Mouse (Mus musculus) layer of hippocampus, postnatal 14 days (tissue): Measurements from ENCODE around the gene Foxd1. TPM values are rescaled to one million over a fixed set of nuclear protein-coding genes. Genes with fewer than 3 reads are reported as not detected.

Source experiments
- DNase-seq, 2 experiments: peaks; one replicate each; pipeline ENCODE4 v3.0.0; 2021 to 2022; ENCODE audit warnings: low spot score in 2 of 2, mixed read lengths in 1 of 2
- long read RNA-seq, 2 experiments: library from polyadenylated mRNA; stranded (forward); transcript quantifications; one replicate each; pipeline ENCODE4 v2.0.0; 2021
- total RNA-seq, 2 experiments: library from RNA; stranded (reverse); gene quantifications; 2 replicates each; pipeline ENCODE4 v1.2.3; 2021

Foxd1 gene
- 1 to 10 TPM; 1.1 to 1.4 TPM for total RNA-seq
- long read RNA-seq, experiment 1, full-length matches to known transcripts: 3 of 3 reads
- long read RNA-seq, experiment 1, partial matches to known transcripts: 0 of 3 reads
- long read RNA-seq, experiment 1, other reads (novel, unspliced or antisense): 0 of 3 reads
- long read RNA-seq, experiment 2, full-length matches to known transcripts: 2 of 3 reads
- long read RNA-seq, experiment 2, partial matches to known transcripts: 0 of 3 reads
- long read RNA-seq, experiment 2, other reads (novel, unspliced or antisense): 1 of 3 reads

DNA sequence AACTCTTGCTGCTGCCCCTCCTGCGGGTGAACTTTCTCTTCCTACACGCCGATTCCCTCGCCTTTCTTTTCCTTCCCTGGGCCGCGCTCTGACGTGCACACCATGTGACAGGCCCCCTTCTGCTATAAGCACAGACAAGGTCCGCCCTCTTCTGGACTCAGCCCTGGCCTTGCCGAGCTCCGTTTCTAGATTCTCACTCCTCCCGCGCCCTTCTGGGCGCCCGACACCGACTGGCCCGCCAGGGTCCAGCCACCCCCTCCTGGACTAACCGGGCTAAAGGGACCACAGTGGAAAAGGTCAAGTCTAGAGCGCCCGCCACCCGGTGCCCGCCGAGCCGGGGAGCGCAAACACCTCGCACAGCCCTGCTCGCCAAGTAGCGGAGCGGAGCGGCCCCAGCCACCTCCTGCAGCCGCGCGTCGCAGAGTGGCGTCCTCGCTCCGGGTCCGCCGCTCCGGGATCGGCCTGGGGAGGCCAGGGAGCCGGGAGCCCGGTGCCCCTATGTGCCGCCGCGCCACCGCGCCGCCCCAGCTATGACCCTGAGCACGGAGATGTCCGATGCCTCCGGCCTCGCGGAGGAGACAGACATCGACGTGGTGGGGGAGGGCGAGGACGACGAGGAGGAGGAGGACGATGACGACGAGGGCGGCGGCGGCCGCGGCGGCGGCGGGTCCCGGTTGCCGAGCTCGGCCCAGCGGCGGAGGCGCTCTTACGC, at the start of gene Foxd1:
Foxd1 (plus strand) TSS at position 153 of the 712 bp plus-strand sequence.
- DNase-seq: no peak

GRCm38 (mm10) chr13:98305257-98305656, 48.8 kb upstream of the Foxd1 start:
- no peak for DNase-seq

GRCm38 (mm10) chr13:98306393-98306792, 47.6 kb upstream of the Foxd1 start:
- no peak for DNase-seq

GRCm38 (mm10) chr13:98306852-98307475, 47.1 kb upstream of the Foxd1 start:
- DNase-seq: no peak

DNA sequence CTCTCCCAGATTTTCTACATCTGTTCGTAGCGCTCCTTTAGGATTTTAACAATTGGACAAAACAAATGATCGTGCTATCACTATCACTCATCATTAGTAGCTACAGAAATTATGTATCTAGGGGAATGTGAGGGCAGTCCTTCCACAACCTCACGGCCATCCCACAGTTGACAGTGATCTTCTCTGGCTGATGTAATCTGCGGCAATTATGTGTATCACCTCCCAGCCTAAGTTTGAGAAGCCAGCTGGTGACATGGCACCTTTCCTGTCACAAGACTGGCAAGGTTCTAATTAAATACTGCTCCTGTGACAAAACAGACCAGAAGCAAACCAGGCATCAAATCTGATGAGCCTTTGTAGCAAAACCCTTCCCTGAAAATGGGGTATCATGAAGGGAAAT, 46.0 kb upstream of the Foxd1 start:
- DNase-seq: no peak

DNA sequence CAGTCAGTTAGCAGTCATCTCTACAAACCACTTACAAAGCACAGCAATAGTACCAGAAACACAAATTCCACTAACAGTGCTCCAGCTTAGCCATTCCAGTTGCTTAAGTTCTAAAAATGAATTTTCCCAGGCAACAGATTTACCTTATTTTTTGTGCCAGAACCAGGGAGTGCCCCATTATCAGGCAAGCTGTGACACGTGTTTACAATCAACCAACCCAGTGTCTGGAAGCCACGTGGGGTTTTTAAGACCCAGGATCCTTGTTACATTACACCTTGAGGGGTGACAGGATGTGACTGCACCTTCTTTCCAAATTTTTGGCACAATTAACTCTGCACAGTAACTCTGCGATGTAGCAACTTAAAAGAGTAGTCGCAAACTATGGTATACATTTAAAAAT, 45.3 kb upstream of the Foxd1 start:
- no peak for DNase-seq

DNA sequence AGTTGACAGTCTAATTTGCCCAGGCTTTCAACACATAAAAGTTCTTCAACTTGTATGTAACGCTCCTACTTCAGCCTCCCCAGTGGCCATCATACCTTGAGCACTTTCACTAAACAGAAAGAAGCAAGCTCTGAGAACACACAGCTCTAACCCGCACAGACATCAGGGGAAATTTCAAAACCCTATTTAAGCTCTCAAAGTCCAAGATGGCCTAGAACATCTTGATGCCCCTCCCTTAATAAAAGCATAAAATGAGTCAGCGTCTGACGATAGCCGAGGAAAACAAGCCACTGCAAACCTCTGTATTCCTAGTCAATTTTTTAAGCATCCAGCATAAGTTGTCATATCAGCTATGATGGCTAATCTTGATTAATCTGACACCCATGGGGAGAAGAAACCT, 42.4 kb upstream of the Foxd1 start:
- no peak for DNase-seq

- DNase-seq: no peak
Observed at GRCm38 (mm10) chr13:98313631-98314030, 40.4 kb upstream of the Foxd1 start.

GRCm38 (mm10) chr13:98315124-98315523, 38.9 kb upstream of the Foxd1 start:
- no peak for DNase-seq

- no peak for DNase-seq
Observed at GRCm38 (mm10) chr13:98316140-98316479, 37.9 kb upstream of the Foxd1 start.

DNA sequence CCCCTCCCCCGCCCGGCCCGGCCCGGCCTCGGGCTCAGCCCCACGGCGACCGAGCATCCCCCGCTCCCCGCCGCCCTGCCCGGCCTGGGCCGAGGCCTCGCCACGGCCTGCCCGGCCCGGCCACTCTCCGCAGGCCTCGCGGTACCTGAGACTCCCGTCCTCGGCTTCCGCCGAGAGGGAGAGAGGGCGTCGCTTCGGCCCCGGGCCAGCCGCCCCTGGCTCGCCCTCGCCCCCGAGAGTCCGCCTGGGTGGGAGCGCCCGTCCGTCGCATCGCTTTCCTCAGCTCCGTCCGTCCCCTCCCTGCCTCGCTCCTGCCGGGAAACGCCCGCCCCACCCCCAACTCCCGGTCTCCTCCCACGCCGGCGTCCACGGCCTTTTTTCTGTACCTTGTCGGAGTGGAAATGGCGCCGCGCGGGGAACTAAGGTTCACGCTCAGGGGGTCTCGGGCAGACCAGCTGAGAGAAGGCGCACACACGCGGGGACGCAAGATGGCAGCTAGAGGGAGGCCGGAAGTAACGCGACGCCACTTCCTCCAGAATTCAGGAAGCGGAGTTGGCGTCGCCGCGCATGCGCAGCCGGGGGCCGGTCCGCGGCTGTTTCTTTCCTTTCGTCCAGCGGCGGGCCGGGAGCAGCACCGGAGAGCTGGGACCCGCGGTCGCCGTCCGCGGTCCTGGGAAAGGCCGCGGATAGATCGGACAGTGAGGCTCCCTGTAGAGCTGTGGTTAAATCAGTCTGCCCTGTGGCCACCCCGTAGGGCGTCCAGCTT, 37.4 kb upstream of the Foxd1 start, which contains the start of gene Btf3:
Btf3 (minus strand) TSS at position 527 of the 766 bp plus-strand sequence.
- DNase-seq: peak; percentile 89 to 95

GRCm38 (mm10) chr13:98317246-98317677, 36.8 kb upstream of the Foxd1 start:
- no peak for DNase-seq

GRCm38 (mm10) chr13:98317911-98318310, 36.1 kb upstream of the Foxd1 start:
- DNase-seq: no peak

DNA sequence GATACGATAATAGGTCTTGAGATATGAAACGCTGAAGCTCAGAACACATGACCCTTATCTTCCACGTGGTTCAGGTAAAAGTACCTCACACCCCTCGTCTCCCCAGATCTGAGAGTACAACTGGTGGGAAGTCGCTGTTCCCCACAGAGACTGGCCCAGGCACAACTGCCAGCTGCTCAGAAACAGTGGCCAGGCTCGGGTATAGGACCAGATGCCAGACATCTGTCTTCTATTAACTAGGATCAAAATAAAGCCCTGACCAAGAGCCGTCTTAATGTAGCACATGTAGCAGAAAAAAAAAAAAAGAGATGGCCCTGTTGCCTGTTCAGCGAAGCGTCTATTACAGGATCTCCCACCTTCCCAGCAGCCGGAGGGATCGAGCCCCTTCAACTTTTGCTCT, 29.0 kb upstream of the Foxd1 start:
- no peak for DNase-seq

GRCm38 (mm10) chr13:98332106-98332505, 21.9 kb upstream of the Foxd1 start:
- DNase-seq: no peak

- DNase-seq: no peak
Observed at GRCm38 (mm10) chr13:98336205-98336604, 17.8 kb upstream of the Foxd1 start.

GRCm38 (mm10) chr13:98340506-98340905, 13.5 kb upstream of the Foxd1 start:
- DNase-seq: no peak

DNA sequence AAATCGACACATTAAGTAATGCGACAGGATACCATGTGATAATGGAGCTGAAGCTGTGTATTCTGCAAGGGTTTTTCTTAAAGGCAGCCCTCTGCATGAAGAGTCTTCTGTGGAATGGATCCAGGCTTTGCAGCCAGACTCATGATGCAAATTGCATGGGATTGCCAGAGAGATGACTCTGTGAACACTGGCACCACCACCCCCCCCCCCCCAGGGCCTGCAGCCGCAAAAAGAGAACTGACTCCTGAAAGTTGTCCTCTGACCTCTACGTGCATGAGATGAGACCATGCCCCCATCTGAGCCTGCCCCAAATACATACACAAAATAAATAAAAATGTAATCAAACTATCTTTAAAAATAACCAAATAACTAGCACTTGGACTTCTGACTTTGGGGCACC, 4.6 kb upstream of the Foxd1 start:
- no peak for DNase-seq

DNA sequence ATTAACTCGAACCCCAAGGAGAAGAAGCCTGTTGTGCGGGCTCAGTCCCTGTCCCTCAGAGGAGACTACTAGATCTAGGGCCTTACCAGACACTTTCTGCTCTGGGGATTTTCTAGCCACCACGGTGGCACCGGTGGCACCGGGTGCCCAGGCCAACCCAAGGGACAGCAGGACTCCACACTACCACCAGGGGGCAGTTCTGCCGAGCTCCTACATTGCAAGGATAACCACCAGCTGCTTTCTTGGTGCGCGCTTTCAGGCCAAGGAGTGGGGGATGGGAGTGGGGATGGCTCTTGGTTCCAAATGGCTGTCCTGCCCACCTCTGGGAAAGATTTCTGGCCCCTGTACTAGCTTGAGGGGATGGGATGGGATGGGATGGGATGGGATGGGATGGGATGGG, 2.5 kb upstream of the Foxd1 start:
- no peak for DNase-seq

DNA sequence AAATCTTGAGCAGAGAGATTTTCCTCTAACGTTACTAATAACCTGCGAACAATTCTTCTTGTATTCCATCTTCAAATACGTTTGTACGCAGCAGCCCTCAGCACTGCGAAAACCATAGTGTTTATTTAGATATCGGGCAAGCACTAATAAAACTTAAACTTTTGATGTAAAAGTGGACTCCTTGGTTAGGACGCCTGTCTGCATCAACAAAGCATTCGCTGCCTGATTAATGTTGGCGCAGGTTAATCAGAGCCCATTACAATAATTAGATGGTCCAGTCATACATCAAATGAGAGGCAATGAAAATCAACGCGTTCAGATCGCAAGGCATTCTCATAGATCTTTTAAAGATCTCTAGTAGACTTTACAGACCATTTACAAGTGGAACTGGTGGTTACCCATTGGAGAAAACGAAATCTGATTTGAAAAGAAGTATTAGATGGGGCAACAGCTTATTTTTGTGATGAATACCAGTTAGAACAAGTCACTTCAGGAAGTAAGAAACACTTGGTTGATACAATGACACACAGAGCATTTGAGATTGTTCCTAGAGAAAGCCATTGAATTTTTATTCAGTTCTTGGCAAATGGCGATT, 1.6 kb upstream of the Foxd1 start:
- DNase-seq: no peak

DNA sequence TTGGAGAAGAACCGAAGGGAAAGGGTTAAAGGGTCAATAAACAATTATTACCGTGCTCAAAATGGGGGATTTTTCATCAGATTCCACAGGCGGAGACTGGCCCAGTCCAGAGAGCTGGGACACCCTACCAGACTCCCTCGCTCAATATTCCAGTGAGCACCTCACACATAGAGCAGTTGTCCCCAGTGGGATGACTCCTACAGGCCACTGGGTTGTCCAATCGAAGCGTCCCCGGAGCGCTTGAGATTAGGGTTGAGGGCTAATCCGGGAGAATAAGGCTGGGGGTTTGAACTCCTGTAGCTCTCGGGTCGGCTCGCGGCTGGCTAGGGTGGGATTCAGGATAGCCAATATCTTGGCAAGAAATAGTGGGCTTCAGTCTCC, 343 bp upstream of the Foxd1 start:
- DNase-seq: no peak
